ENCODE assay signal across 8 mouse cellular contexts in the genomic region with DNA sequence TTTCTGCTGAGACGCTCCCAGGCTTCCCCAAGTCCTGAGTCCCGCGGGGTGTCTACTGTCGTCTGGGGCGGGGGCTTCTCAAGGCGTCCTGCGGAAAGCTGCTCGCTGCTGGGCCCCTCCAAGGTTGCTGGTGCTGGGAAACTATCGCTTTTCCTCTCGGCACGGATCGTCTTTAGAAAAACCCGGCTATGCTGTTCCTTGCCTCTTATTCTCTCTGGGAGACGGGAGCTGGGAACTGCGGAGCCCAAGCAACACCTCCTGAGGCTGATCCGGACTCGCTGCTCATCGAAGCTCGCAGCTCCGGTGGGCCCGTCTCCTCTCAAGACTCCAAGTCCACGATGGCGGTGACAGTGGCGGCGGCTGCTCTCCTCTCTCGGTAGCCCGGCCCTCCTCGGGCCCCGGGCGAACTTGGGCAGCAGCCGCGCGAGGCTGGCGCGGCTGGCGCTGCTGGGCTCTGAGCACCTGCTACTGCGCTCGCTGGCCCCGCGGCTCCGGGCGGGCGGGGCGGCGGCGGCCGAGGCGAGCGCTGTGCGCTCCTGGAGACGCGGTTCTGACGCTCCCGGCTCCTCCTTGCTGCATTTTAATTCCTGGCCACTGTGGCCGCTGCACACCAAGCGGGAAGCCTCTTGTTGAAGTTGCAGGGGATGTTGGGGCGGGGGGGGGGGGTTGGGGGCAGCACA.
DNase-seq lines count a peak whose midpoint lies in the region; ATAC-seq and TF ChIP-seq lines count a peak whose summit lies in the region.

No protein-coding gene starts in this region.

- intact Hi-C loops in heart, postnatal 10 days (cut with DNase I): no loop called here

- no peaks in the 10 kb centered on the region for H3K4me1 ChIP-seq in ES-Bruce4 (ENCODE audit: control insufficient read depth, insufficient read depth, low read length)
- peaks cover 3% of the 10 kb centered on the region; the same call in 1 of the 2 replicates for H3K4me1 ChIP-seq in embryonic facial prominence, embryonic 11.5 days (ENCODE audit: control insufficient read depth, insufficient read depth, low read length)
- peaks cover 21% of the 10 kb centered on the region for H3K4me1 ChIP-seq in midbrain, embryonic 12.5 days
- 0 out of 2 replicates have a peak, but pooled peaks cover 2% of the 10 kb centered on the region for H3K4me1 ChIP-seq in stomach, postnatal 0 days (replicated peaks; ENCODE audit: control insufficient read depth, insufficient read depth)

- TF ChIP-seq EP300 in ES-Bruce4 (IDR thresholded peaks at IDR 0.05; ENCODE audit: insufficient read depth, low read depth, low read length): no peak
- TF ChIP-seq EP300 in stomach, postnatal 0 days (optimal IDR thresholded peaks at IDR 0.05): no peak

- peaks cover 4% of the 10 kb centered on the region for H3K27me3 ChIP-seq in ES-Bruce4 (ENCODE audit: control insufficient read depth, insufficient read depth, low read length, poor library complexity, severe bottlenecking)
- H3K27me3 ChIP-seq in embryonic facial prominence, embryonic 11.5 days (ENCODE audit: control insufficient read depth, insufficient read depth, low read length): peaks cover 30% of the 10 kb centered on the region
- H3K27me3 ChIP-seq in midbrain, embryonic 12.5 days: peaks cover 59% of the 10 kb centered on the region
- H3K27me3 ChIP-seq in stomach, postnatal 0 days (ENCODE audit: control insufficient read depth, insufficient read depth, low read length): peaks cover 12% of the 10 kb centered on the region; the same call in 1 of the 2 replicates

- H3K4me2 ChIP-seq in embryonic facial prominence, embryonic 11.5 days (ENCODE audit: low read depth, low read length): peak overlapping the region; percentile 97
- H3K4me2 ChIP-seq in midbrain, embryonic 12.5 days (replicated peaks): peak overlapping the region; percentile 93
- H3K4me2 ChIP-seq in stomach, postnatal 0 days (replicated peaks; ENCODE audit: low read depth): peak overlapping the region; percentile 67

- no peak for TF ChIP-seq CTCF in ES-Bruce4 (IDR thresholded peaks at IDR 0.05; ENCODE audit: low read depth, low read length)
- peak; percentile 37 for TF ChIP-seq CTCF in stomach, postnatal 0 days (IDR thresholded peaks at IDR 0.05; ENCODE audit: low read depth)

- DNase-seq in adrenal gland, postnatal 10 days: peak; percentile 59
- peak; percentile 75 for DNase-seq in embryonic facial prominence, embryonic 11.5 days (ENCODE audit: low spot score)
- DNase-seq in heart, postnatal 10 days: peak; percentile 10
- peak; percentile 33 to 60 for DNase-seq in layer of hippocampus, postnatal 25 days (ENCODE audit: extremely low spot score in 1 of 2, low spot score in 1 of 2)
- peak; percentile 48 for DNase-seq in stomach, postnatal 0 days (ENCODE audit: low spot score)

- H3K4me3 ChIP-seq in ES-Bruce4 (ENCODE audit: low read depth, low read length): peak overlapping the region; percentile 56
- peak overlapping the region; percentile 49 for H3K4me3 ChIP-seq in embryonic facial prominence, embryonic 11.5 days (ENCODE audit: low read depth, low read length)
- H3K4me3 ChIP-seq in midbrain, embryonic 12.5 days: peak overlapping the region; percentile 65
- H3K4me3 ChIP-seq in stomach, postnatal 0 days (ENCODE audit: low read depth, low read length): peak overlapping the region; percentile 45

- no peaks in the 10 kb centered on the region for H3K36me3 ChIP-seq in ES-Bruce4 (ENCODE audit: control insufficient read depth, insufficient read depth, low read length, poor library complexity, severe bottlenecking)
- H3K36me3 ChIP-seq in embryonic facial prominence, embryonic 11.5 days (replicated peaks; ENCODE audit: control insufficient read depth, insufficient read depth, low read depth, low read length): no peaks in the 10 kb centered on the region
- H3K36me3 ChIP-seq in midbrain, embryonic 12.5 days: no peaks in the 10 kb centered on the region
- no peaks in the 10 kb centered on the region for H3K36me3 ChIP-seq in stomach, postnatal 0 days (ENCODE audit: control insufficient read depth, insufficient read depth, low read length)

- no peak for TF ChIP-seq POLR2A in ES-Bruce4 (IDR thresholded peaks at IDR 0.05; ENCODE audit: insufficient read depth, low read length)

- peak overlapping the region; percentile 84 for H3K9ac ChIP-seq in ES-Bruce4 (ENCODE audit: low read depth, poor library complexity, severe bottlenecking)
- no peak overlapping the region for H3K9ac ChIP-seq in embryonic facial prominence, embryonic 11.5 days (replicated peaks; ENCODE audit: low read length)
- H3K9ac ChIP-seq in midbrain, embryonic 12.5 days (replicated peaks): peak overlapping the region; percentile 40
- 0 out of 2 replicates have a peak overlapping the region, but pooled peaks have one; percentile 2 for H3K9ac ChIP-seq in stomach, postnatal 0 days (ENCODE audit: low read length)

- H3K27ac ChIP-seq in ES-Bruce4 (ENCODE audit: insufficient read depth, low read length): no peak overlapping the region
- no peak overlapping the region for H3K27ac ChIP-seq in embryonic facial prominence, embryonic 11.5 days (replicated peaks; ENCODE audit: low read depth, low read length)
- peak overlapping the region; percentile 36; the same call in 1 of the 2 replicates for H3K27ac ChIP-seq in midbrain, embryonic 12.5 days (replicated peaks)
- H3K27ac ChIP-seq in stomach, postnatal 0 days (replicated peaks): no peak overlapping the region

- H3K9me3 ChIP-seq in ES-Bruce4 (replicated peaks; ENCODE audit: control insufficient read depth, insufficient read depth, low read length, poor library complexity, severe bottlenecking): no peaks in the 10 kb centered on the region
- no peaks in the 10 kb centered on the region for H3K9me3 ChIP-seq in embryonic facial prominence, embryonic 11.5 days (replicated peaks; ENCODE audit: control insufficient read depth, low read length)
- no peaks in the 10 kb centered on the region for H3K9me3 ChIP-seq in midbrain, embryonic 12.5 days
- no peaks in the 10 kb centered on the region for H3K9me3 ChIP-seq in stomach, postnatal 0 days (ENCODE audit: control insufficient read depth, low read length)

- 0% methylated on average over 50 of the region's 57 CpGs for WGBS in embryonic facial prominence, embryonic 11.5 days
- under 1% methylated on average over 56 of the region's 57 CpGs for WGBS in midbrain, embryonic 12.5 days
- under 1% methylated on average over 57 of the region's 57 CpGs for WGBS in stomach, postnatal 0 days

- ATAC-seq in embryonic facial prominence, embryonic 11.5 days (replicated peaks; ENCODE audit: insufficient number of reproducible peaks, low FRiP score, low TSS enrichment, low read depth): peak; percentile 66; the same call in 1 of the 2 replicates
- peak; percentile 87 for ATAC-seq in midbrain, embryonic 12.5 days (ENCODE audit: low FRiP score, low read depth)
- peak; percentile 57; the same call in 1 of the 2 replicates for ATAC-seq in stomach, postnatal 0 days (ENCODE audit: low FRiP score, low TSS enrichment)
- no peak for ATAC-seq in erythroid progenitor cell, adult 5-6 weeks (replicated peaks; ENCODE audit: low FRiP score, poor library complexity, severe bottlenecking)

Comparison
In these comparisons a context has a peak if more than half of its experiments do, and no peak if none do; other contexts are left out.
1. DNase-seq: peak in every context shown above with its lines; median percentile 75 in embryonic facial prominence, embryonic 11.5 days; 59 in adrenal gland, postnatal 10 days; 48 in stomach, postnatal 0 days; 46 in layer of hippocampus, postnatal 25 days; 10 in heart, postnatal 10 days.